Mouse (Mus musculus) liver, adult (tissue): ENCODE data around the gene Nxpe3.

ENCODE experiments used
- GATA4 ChIP-seq: IDR thresholded peaks from 2 replicates; pipeline ENCODE4 v1.6.1; 2014; ENCODE audit warnings: mild to moderate bottlenecking, low read length; ENCODE audit not compliant: insufficient replicate concordance

Gene Nxpe3

GRCm38 (mm10) chr16:55894893-55895650, at the start of gene Nxpe3:
Gene Nxpe3, minus strand, starts transcription at chr16:55895285.
- TF ChIP-seq GATA4: peak; percentile 37; the same call in 1 of the 2 replicates

GRCm38 (mm10) chr16:55940781-55941180, 45.7 kb upstream of the Nxpe3 start:
- no peak for TF ChIP-seq GATA4

GRCm38 (mm10) chr16:55939703-55940102, 44.6 kb upstream of the Nxpe3 start:
- TF ChIP-seq GATA4: no peak

- TF ChIP-seq GATA4: no peak
Observed at GRCm38 (mm10) chr16:55938761-55939160, 43.7 kb upstream of the Nxpe3 start.

GRCm38 (mm10) chr16:55934453-55935037, 39.5 kb upstream of the Nxpe3 start, which contains the start of gene Cep97:
Gene Cep97, minus strand, starts transcription at chr16:55934855.
- no peak for TF ChIP-seq GATA4

GRCm38 (mm10) chr16:55933681-55934343, 38.7 kb upstream of the Nxpe3 start:
- no peak for TF ChIP-seq GATA4

GRCm38 (mm10) chr16:55924010-55924409, 28.9 kb upstream of the Nxpe3 start:
- no peak for TF ChIP-seq GATA4

GRCm38 (mm10) chr16:55922079-55922478, 27.0 kb upstream of the Nxpe3 start:
- no peak for TF ChIP-seq GATA4

GRCm38 (mm10) chr16:55914716-55915115, 19.6 kb upstream of the Nxpe3 start:
- TF ChIP-seq GATA4: no peak

GRCm38 (mm10) chr16:55910208-55910793, 15.2 kb upstream of the Nxpe3 start:
- TF ChIP-seq GATA4: no peak

- no peak for TF ChIP-seq GATA4
Observed at GRCm38 (mm10) chr16:55906928-55907679, 12.0 kb upstream of the Nxpe3 start.

GRCm38 (mm10) chr16:55905370-55905769, 10.3 kb upstream of the Nxpe3 start:
- TF ChIP-seq GATA4: no peak

- TF ChIP-seq GATA4: no peak
Observed at GRCm38 (mm10) chr16:55901839-55902756, 7.0 kb upstream of the Nxpe3 start.
